Mouse (Mus musculus) erythroid progenitor cell, adult 5-6 weeks (primary cell): Measurements from ENCODE around the gene Babam2. TPM values are rescaled to one million over a fixed set of nuclear protein-coding genes. Genes with fewer than 3 reads are reported as not detected.
A peak's percentile ranks its signal among the peaks of the same experiment; 100 is the strongest.

Experiments used
- ATAC-seq: replicated peaks from 2 replicates; pipeline ENCODE4 v1.8.0; 2016; ENCODE audit warnings: moderate number of reproducible peaks, mild to moderate bottlenecking, moderate TSS enrichment, inconsistent platforms; ENCODE audit not compliant: poor library complexity, low FRiP score, severe bottlenecking
- total RNA-seq, 2 experiments: library from RNA; stranded (forward) in 1 of 2; stranded (reverse) in 1 of 2; fragments of 150-400 nt in 1 of 2; fragments of 186-747, 209-891 nt in 1 of 2; gene quantifications; 2 replicates each; pipeline versions ENCODE4 v1.2.3 to v1.2.4; 2015 to 2017; ENCODE audit warnings: low replicate concordance in 2 of 2

Babam2 gene
- total RNA-seq, 2 experiments from 2014 or later = 31.0 to 46.9 TPM

- ATAC-seq = no peak
Observed at GRCm38 (mm10) chr5:31709389-31709788, 11.9 kb downstream of the Babam2 start.

GRCm38 (mm10) chr5:31713280-31713711, 15.8 kb downstream of the Babam2 start:
- ATAC-seq = 0 out of 2 replicates have a peak, but pooled peaks have one; percentile 28

DNA sequence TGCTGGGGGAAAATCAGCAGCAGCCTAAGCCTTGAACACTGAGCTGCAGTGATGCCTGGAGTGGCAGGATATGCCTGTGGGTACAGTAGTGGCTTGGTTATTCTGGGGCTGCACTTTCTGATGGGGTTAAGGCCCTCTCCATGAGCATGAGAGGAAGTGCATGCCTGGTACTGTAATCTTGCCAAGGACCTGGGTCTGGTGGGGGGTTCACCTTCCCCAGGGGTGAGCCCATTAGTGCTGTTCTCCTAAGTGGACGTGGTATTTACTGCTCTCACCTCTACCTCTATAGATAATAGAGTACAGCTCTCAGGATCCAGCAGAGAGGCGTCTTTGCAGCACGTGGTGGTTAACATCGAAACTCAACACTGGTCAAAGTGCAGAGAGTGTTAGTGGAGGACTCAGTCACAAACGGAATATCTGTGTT, 16.4 kb downstream of the Babam2 start:
- ATAC-seq = no peak

DNA sequence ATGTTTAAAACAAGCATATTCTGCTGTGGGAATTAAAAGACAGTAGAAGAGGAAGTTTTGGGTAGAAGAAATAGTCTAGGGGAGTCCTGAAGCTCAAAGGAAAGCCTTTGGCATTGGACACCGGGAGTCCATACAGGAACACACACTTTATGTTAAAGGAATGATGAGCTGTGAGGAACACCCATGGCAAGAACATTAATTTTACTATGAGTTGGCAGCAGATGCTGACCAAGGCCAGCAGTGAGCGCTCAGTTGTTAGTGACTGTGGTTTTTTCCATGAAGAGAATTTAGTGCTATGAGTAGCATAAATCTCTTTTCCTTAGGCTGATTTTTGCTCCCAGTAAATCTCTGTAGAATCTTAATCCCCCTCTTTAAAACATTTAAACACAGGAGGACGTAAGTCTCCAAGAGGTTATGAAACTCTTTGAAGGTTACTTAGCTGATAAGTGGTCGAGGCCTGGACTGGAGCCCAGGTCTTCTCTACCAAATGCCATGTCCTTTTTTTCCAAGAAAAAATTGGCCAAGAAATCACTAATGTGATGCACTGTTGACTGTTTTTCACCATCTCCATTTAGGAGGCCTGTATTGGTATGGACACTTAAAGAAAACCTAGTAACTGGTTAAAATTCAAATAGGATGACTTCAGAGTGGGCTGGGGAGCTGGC, 18.1 kb downstream of the Babam2 start:
- ATAC-seq = no peak

DNA sequence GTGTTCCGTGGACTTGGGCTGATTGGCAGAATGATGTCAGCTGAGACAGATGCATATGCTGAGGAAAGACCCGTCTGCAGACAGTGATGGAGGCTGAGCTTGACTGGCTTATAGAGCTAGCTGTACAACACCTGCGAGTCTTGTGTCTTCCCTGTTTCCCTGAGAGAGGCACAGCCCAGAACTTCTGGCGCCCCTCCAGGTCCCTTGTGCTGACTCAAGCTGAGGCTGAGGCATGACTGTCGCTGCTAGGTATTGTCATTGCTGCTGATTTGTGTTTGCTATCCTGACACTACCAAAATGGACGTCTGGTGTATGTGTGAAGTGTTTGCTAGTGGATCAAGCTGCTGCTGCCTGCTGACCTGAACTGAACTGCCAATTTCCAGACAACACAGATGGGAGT, 27.0 kb downstream of the Babam2 start:
- no peak for ATAC-seq

- no peak for ATAC-seq
Observed at GRCm38 (mm10) chr5:31725885-31726284, 28.4 kb downstream of the Babam2 start.

- ATAC-seq = no peak
Observed at GRCm38 (mm10) chr5:31727456-31727855, 30.0 kb downstream of the Babam2 start.

GRCm38 (mm10) chr5:31732644-31733338, 35.3 kb downstream of the Babam2 start:
- ATAC-seq = no peak

DNA sequence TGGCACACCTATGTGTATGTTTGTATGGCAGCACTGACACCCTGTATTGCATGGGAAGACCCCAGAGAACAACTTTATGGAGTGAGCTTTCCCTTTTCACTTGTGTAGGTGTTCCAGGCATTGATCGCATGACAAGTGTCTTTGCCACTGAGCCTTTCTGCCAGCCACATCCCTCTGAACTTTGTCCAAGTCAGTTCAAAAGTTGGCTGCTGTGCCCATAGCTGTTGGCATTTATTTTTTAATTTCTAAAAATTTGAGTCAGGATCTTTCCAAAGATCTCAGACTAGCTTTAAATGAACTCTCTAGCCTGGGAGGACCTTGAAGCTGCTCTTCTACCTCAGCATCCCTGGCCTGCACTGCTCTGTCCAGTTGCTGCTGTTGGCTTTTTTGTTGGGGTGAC, 44.4 kb downstream of the Babam2 start:
- no peak for ATAC-seq

DNA sequence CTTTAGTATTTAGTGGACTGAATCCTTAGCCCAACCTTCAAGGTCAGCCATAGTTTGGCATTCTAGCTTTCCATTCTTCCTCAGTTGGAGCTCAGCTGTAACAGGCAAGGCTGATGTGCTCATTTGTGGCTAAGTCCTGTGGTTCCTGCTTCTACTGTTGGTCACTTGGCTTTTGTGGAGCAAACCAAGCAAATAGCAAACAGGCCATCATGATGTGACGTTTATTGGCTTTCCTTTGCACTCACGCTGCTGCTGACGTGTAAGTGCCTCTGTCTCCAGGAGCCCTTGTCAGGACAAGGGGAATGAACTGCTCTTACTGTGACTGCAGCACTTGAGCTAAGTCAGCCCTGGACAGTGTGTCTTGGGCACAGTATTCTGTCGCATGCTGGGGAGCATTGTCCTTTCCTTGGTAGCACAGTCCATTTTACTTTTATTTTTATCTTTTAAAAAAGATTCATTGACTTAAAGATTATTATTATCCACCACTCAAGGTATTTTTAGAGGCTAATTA, 45.1 kb downstream of the Babam2 start:
- no peak for ATAC-seq

GRCm38 (mm10) chr5:31749401-31749800, 51.9 kb downstream of the Babam2 start:
- no peak for ATAC-seq

DNA sequence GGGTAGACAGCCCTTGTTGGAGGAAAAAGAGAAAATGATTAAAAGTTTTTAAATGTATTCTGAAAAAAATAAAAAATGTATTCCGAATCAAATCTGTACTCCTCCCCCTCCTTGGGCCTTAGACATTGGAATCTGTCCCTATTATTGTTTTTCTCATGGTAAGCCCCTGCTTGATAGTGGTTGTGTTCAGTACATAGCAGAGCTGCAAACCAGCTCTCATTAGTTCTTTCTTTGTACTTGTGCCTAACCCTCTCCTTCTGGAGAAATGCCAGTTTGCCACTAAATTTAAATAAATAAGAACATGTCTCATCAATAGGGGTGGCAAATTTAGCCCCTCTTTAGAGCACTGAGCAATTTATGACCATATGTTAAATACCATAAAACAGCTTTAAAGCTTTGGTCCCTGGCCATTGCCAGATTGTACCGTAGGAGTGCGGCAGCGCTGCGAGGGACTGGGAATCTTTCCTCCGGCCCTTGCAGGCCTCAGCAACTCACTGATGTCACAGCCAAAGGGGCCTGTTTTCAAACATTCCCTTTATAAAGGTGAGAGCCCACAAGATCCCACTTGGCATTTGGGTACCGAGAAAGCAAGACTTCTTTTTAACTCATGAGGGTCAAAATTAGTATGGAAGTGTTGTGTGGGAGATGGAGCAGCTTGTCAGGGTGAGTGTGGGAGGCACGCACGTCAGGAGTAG, 52.9 kb downstream of the Babam2 start:
- ATAC-seq = no peak

DNA sequence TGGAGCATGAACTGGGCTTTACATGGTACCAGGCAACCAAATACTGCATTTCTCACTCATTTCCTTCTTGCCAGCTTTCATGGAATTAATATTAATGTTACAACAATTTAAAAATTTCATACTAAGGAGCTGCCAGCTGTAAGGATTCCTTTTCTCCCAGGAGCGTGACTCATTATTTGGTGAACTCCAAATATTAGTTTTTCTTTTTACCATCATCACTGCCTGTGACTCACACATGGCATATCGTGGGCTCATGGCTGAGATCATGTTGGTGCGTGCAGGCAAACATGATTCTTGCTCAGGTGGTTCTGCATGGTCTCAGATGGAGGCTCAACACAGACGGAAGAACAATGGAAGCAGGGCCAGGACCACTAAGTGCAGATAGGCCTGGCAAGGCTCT, 53.5 kb downstream of the Babam2 start:
- no peak for ATAC-seq

GRCm38 (mm10) chr5:31754634-31755033, 57.1 kb downstream of the Babam2 start:
- no peak for ATAC-seq

DNA sequence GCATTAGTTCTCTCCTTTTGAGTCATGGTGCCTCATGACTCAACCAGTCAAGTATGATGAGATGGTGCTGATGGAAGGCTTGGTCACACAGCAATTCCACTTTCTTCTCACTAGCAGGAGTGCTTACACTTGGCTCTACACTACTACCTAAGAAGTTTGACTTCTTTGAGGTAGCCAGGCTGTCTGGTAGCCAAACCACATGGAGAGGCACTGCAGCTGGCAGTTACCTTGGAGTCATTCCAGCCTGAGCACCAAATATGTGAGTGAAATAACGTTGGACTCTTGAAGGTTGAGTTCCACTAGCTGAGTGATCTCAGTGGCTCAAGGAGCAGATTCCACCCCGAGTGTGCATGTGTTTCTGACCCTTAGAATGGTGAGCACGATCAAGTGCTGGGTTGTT, 57.8 kb downstream of the Babam2 start:
- no peak for ATAC-seq

GRCm38 (mm10) chr5:31758310-31759091, 61.0 kb downstream of the Babam2 start:
- no peak for ATAC-seq

DNA sequence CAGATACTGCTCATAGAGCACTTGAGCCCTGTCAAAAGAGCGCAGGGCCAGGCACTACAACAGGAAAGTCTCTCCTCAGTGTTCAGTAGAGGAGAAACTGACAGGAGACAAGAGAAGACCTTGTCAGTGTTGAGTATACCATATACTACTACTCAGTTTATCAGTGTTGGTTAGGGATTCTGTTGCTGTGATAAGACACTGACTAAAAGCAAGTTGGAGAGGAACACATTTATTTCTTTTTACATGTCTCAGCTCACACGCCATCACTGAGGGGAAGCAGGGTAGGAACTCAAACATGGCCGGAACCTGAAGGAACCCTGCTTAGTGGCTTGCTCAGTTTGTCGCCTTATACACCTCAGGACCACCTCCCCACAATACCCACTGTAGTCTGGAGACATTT, 64.4 kb downstream of the Babam2 start:
- no peak for ATAC-seq

DNA sequence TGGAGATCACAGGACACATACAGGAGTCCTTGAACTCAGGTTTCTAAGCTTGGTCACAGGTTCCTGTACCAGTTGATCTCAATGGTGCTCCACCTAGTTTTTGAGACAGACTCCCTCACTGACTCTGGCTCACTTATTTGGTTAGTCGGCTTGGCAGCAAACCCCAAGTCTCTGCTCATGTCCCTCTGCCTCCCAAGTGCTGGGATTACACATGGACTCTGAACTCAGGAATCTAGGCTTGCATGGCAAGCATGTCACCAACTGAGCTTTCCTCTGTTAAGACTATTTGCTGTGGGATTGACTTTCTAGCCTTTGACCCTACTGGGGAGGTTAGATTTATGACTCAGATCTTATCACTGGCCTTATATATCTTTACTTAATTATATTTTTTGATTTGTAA, 65.3 kb downstream of the Babam2 start:
- no peak for ATAC-seq

- ATAC-seq = no peak
Observed at GRCm38 (mm10) chr5:31765824-31766223, 68.3 kb downstream of the Babam2 start.
